Mouse (Mus musculus): ENCODE results near the gene Fgf12.

Gene Fgf12

GRCm38 (mm10) chr16:28614412-28614811 is 138.5 kb downstream of the Fgf12 start:
- no peak for DNase-seq (ENCODE audit: low spot score)

GRCm38 (mm10) chr16:28610940-28611339 is 141.9 kb downstream of the Fgf12 start:
- DNase-seq (ENCODE audit: low spot score), result peak; percentile 5

GRCm38 (mm10) chr16:28603155-28603554 is 149.7 kb downstream of the Fgf12 start:
- DNase-seq (ENCODE audit: low spot score), result no peak

- no peak for DNase-seq (ENCODE audit: low spot score)
These were observed 151.1 kb downstream of the Fgf12 start for GRCm38 (mm10) chr16:28601723-28602122.

GRCm38 (mm10) chr16:28596112-28596511 is 156.8 kb downstream of the Fgf12 start:
- no peak for DNase-seq (ENCODE audit: low spot score)

GRCm38 (mm10) chr16:28593075-28593915 is 159.6 kb downstream of the Fgf12 start:
- DNase-seq (ENCODE audit: low spot score), result peak; percentile 69

GRCm38 (mm10) chr16:28592466-28592865 is 160.4 kb downstream of the Fgf12 start:
- DNase-seq (ENCODE audit: low spot score), result no peak

GRCm38 (mm10) chr16:28591583-28591982 is 161.3 kb downstream of the Fgf12 start:
- DNase-seq (ENCODE audit: low spot score), result no peak

GRCm38 (mm10) chr16:28572212-28572611 is 180.7 kb downstream of the Fgf12 start:
- DNase-seq (ENCODE audit: low spot score), result no peak

GRCm38 (mm10) chr16:28564716-28565217 is 188.1 kb downstream of the Fgf12 start:
- DNase-seq (ENCODE audit: low spot score), result no peak

GRCm38 (mm10) chr16:28564075-28564715 is 188.7 kb downstream of the Fgf12 start:
- DNase-seq (ENCODE audit: low spot score), result peak; percentile 25

GRCm38 (mm10) chr16:28562847-28563246 is 190.0 kb downstream of the Fgf12 start:
- no peak for DNase-seq (ENCODE audit: low spot score)

GRCm38 (mm10) chr16:28555219-28555618 is 197.6 kb downstream of the Fgf12 start:
- no peak for DNase-seq (ENCODE audit: low spot score)

- DNase-seq (ENCODE audit: low spot score), result no peak
These were observed 213.4 kb downstream of the Fgf12 start for GRCm38 (mm10) chr16:28539423-28539822.

GRCm38 (mm10) chr16:28517596-28518524 is 235.0 kb downstream of the Fgf12 start:
- DNase-seq (ENCODE audit: low spot score), result peak; percentile 56

GRCm38 (mm10) chr16:28512446-28512845 is 240.4 kb downstream of the Fgf12 start:
- no peak for DNase-seq (ENCODE audit: low spot score)

GRCm38 (mm10) chr16:28511413-28511812 is 241.5 kb downstream of the Fgf12 start:
- no peak for DNase-seq (ENCODE audit: low spot score)

- no peak for DNase-seq (ENCODE audit: low spot score)
These were observed 254.8 kb downstream of the Fgf12 start for GRCm38 (mm10) chr16:28497971-28498607.

- no peak for DNase-seq (ENCODE audit: low spot score)
These were observed 261.2 kb downstream of the Fgf12 start for GRCm38 (mm10) chr16:28491711-28492110.

- DNase-seq (ENCODE audit: low spot score), result peak; percentile 29
These were observed 262.4 kb downstream of the Fgf12 start for GRCm38 (mm10) chr16:28490515-28490914.

GRCm38 (mm10) chr16:28484920-28485319 is 267.9 kb downstream of the Fgf12 start:
- no peak for DNase-seq (ENCODE audit: low spot score)

GRCm38 (mm10) chr16:28479022-28479421 is 273.8 kb downstream of the Fgf12 start:
- no peak for DNase-seq (ENCODE audit: low spot score)
